Mouse (Mus musculus) CH12.LX (cell line): Measurements from ENCODE around the gene Tubd1. TPM values are rescaled to one million over a fixed set of nuclear protein-coding genes. Genes with fewer than 3 reads are reported as not detected.

Experiments used
- DNase-seq: peaks from one replicate; pipeline ENCODE4 v3.0.0-alpha.2; 2013; ENCODE audit errors: extremely low read depth
- H3K27ac ChIP-seq: 2 replicates; pipeline ENCODE4 v1.5.1; 2012; ENCODE audit warnings: low read depth, mild to moderate bottlenecking, control low read depth, moderate library complexity; ENCODE audit not compliant: insufficient read depth
- H3K27me3 ChIP-seq: replicated peaks from 2 replicates; pipeline ENCODE3; 2012; ENCODE audit warnings: inconsistent platforms
- H3K36me3 ChIP-seq, 2 experiments: replicated peaks in 1 of 2; 2 replicates each; pipeline versions ENCODE3 to v1.6.1; 2012; ENCODE audit warnings: inconsistent platforms in 1 of 2, low read length in 1 of 2, mild to moderate bottlenecking in 1 of 2, mixed read lengths in 1 of 2, moderate library complexity in 1 of 2; ENCODE audit not compliant: control insufficient read depth in 1 of 2, insufficient read depth in 1 of 2
- H3K4me1 ChIP-seq, 2 experiments: 2 replicates each; pipeline ENCODE4 v1.6.1; 2012; ENCODE audit warnings: inconsistent platforms in 1 of 2, moderate library complexity in 1 of 2; ENCODE audit not compliant: insufficient read depth in 2 of 2, control insufficient read depth in 1 of 2
- H3K4me2 ChIP-seq: 2 replicates; pipeline ENCODE4 v1.6.1; 2012; ENCODE audit warnings: low read depth, mild to moderate bottlenecking, control low read depth; ENCODE audit not compliant: poor library complexity, insufficient read depth, severe bottlenecking
- H3K4me3 ChIP-seq, 3 experiments: fragments of 150-350 bp in 1 of 3; sonication (generic) in 1 of 3; replicated peaks in 1 of 3; 2 replicates each; pipeline versions ENCODE3 to v1.5.1; 2011 to 2012; ENCODE audit warnings: low read depth in 2 of 3, low read length in 2 of 3, mild to moderate bottlenecking in 2 of 3, moderate library complexity in 2 of 3, control low read depth in 1 of 3, improper control_type of control experiment in 1 of 3, inconsistent platforms in 1 of 3, mixed read lengths in 1 of 3; ENCODE audit not compliant: poor library complexity in 1 of 3
- H3K79me2 ChIP-seq: replicated peaks from 2 replicates; pipeline ENCODE4 v1.6.1; 2012; ENCODE audit warnings: mild to moderate bottlenecking, moderate library complexity; ENCODE audit not compliant: control insufficient read depth, poor library complexity, insufficient read depth, severe bottlenecking; ENCODE audit errors: extremely low read depth
- H3K9ac ChIP-seq: 2 replicates; pipeline ENCODE4 v1.6.1; 2012; ENCODE audit warnings: low read depth, mild to moderate bottlenecking, control low read depth, moderate library complexity; ENCODE audit not compliant: insufficient read depth
- H3K9me3 ChIP-seq: replicated peaks from 2 replicates; pipeline ENCODE3; 2012; ENCODE audit warnings: low read length, inconsistent platforms, mixed read lengths
- CHD1 ChIP-seq: IDR thresholded peaks from 2 replicates; pipeline ENCODE4 v1.6.1; 2012; ENCODE audit warnings: low read depth, low read length, improper control_type of control experiment, inconsistent platforms
- CHD2 ChIP-seq: IDR thresholded peaks from 2 replicates; pipeline ENCODE4 v1.6.1; 2011; ENCODE audit warnings: low read length, improper control_type of control experiment
- CTCF ChIP-seq, 2 experiments: IDR thresholded peaks in 1 of 2; conservative IDR thresholded peaks in 1 of 2; 2 replicates each; pipeline ENCODE4 v1.5.1; 2011 to 2012; ENCODE audit warnings: low read depth in 2 of 2, low read length in 2 of 2, improper control_type of control experiment in 1 of 2, inconsistent platforms in 1 of 2, mild to moderate bottlenecking in 1 of 2, moderate library complexity in 1 of 2
- E2F4 ChIP-seq: IDR thresholded peaks from 2 replicates; pipeline ENCODE4 v1.6.1; 2011; ENCODE audit warnings: low read depth, low read length, improper control_type of control experiment; ENCODE audit not compliant: insufficient replicate concordance
- ELF1 ChIP-seq: IDR thresholded peaks from 2 replicates; pipeline ENCODE4 v1.6.1; 2014; ENCODE audit warnings: low read depth, mild to moderate bottlenecking, inconsistent platforms, low read length, improper control_type of control experiment
- EP300 ChIP-seq: IDR thresholded peaks from 2 replicates; pipeline ENCODE4 v1.6.1; 2011; ENCODE audit warnings: low read length, improper control_type of control experiment
- ETS1 ChIP-seq: conservative IDR thresholded peaks from 2 replicates; pipeline ENCODE4 v1.6.1; 2012; ENCODE audit warnings: low read depth, mild to moderate bottlenecking, inconsistent platforms, low read length, improper control_type of control experiment, moderate library complexity
- IRF4 ChIP-seq: IDR thresholded peaks from 2 replicates; pipeline ENCODE4 v1.6.1; 2014; ENCODE audit warnings: low read depth, mild to moderate bottlenecking, inconsistent platforms, low read length, improper control_type of control experiment
- JUN ChIP-seq: IDR thresholded peaks from 2 replicates; pipeline ENCODE4 v1.6.1; 2011; ENCODE audit warnings: low read depth, mild to moderate bottlenecking, low read length, improper control_type of control experiment, moderate library complexity; ENCODE audit not compliant: insufficient read depth
- JUND ChIP-seq: conservative IDR thresholded peaks from 2 replicates; pipeline ENCODE4 v1.6.1; 2011; ENCODE audit warnings: low read depth, low read length, improper control_type of control experiment
- KAT2A ChIP-seq: IDR thresholded peaks from 2 replicates; pipeline ENCODE4 v1.6.1; 2012; ENCODE audit warnings: low read length, improper control_type of control experiment, inconsistent platforms; ENCODE audit not compliant: insufficient replicate concordance
- MAFK ChIP-seq: IDR thresholded peaks from 2 replicates; pipeline ENCODE4 v1.6.1; 2011; ENCODE audit warnings: low read length, improper control_type of control experiment; ENCODE audit not compliant: insufficient replicate concordance
- MAX ChIP-seq: IDR thresholded peaks from 2 replicates; pipeline ENCODE4 v1.6.1; 2011; ENCODE audit warnings: low read length, improper control_type of control experiment
- MAZ ChIP-seq: IDR thresholded peaks from 2 replicates; pipeline ENCODE4 v1.6.1; 2012; ENCODE audit warnings: low read depth, mild to moderate bottlenecking, inconsistent platforms, low read length, improper control_type of control experiment, moderate library complexity
- MEF2A ChIP-seq: IDR thresholded peaks from 2 replicates; pipeline ENCODE4 v1.6.1; 2014; ENCODE audit warnings: low read depth, mild to moderate bottlenecking, inconsistent platforms, low read length, improper control_type of control experiment, borderline replicate concordance
- MXI1 ChIP-seq: IDR thresholded peaks from 2 replicates; pipeline ENCODE4 v1.6.1; 2011; ENCODE audit warnings: mild to moderate bottlenecking, low read depth, low read length, improper control_type of control experiment
- MYC ChIP-seq: IDR thresholded peaks from 2 replicates; pipeline ENCODE4 v1.6.1; 2011; ENCODE audit warnings: low read depth, mild to moderate bottlenecking, improper control_type of control experiment, low read length
- NELFE ChIP-seq: IDR thresholded peaks from 2 replicates; pipeline ENCODE4 v1.6.1; 2011; ENCODE audit warnings: low read depth, low read length, improper control_type of control experiment
- POLR2AphosphoS2 ChIP-seq: IDR thresholded peaks from 2 replicates; pipeline ENCODE4 v1.6.1; 2011; ENCODE audit warnings: low read depth, low read length, improper control_type of control experiment
- RAD21 ChIP-seq: IDR thresholded peaks from 2 replicates; pipeline ENCODE4 v1.6.1; 2011; ENCODE audit warnings: low read depth, mild to moderate bottlenecking, low read length, improper control_type of control experiment, moderate library complexity
- SIN3A ChIP-seq: IDR thresholded peaks from 2 replicates; pipeline ENCODE4 v1.6.1; 2012; ENCODE audit warnings: low read length, improper control_type of control experiment, inconsistent platforms
- SMC3 ChIP-seq: IDR thresholded peaks from 2 replicates; pipeline ENCODE4 v1.6.1; 2011; ENCODE audit warnings: low read depth, low read length, improper control_type of control experiment
- TBP ChIP-seq: conservative IDR thresholded peaks from 2 replicates; pipeline ENCODE4 v1.6.1; 2011; ENCODE audit warnings: low read depth, low read length, improper control_type of control experiment
- TCF12 ChIP-seq: IDR thresholded peaks from 2 replicates; pipeline ENCODE4 v1.6.1; 2014; ENCODE audit warnings: low read depth, mild to moderate bottlenecking, inconsistent platforms, low read length, improper control_type of control experiment
- USF2 ChIP-seq: conservative IDR thresholded peaks from 2 replicates; pipeline ENCODE4 v1.6.1; 2011; ENCODE audit warnings: low read depth, low read length, improper control_type of control experiment
- ZC3H11A ChIP-seq: IDR thresholded peaks from 2 replicates; pipeline ENCODE4 v1.6.1; 2012; ENCODE audit warnings: low read depth, mild to moderate bottlenecking, inconsistent platforms, low read length, improper control_type of control experiment
- ZKSCAN1 ChIP-seq: IDR thresholded peaks from 2 replicates; pipeline ENCODE4 v1.6.1; 2012; ENCODE audit warnings: low read depth, inconsistent platforms, low read length, improper control_type of control experiment, borderline replicate concordance
- ZMIZ1 ChIP-seq: IDR thresholded peaks from 2 replicates; pipeline ENCODE4 v1.6.1; 2012; ENCODE audit warnings: low read depth, mild to moderate bottlenecking, inconsistent platforms, low read length, improper control_type of control experiment
- ZNF384 ChIP-seq: IDR thresholded peaks from 2 replicates; pipeline ENCODE4 v1.6.1; 2012; ENCODE audit warnings: low read depth, low read length, improper control_type of control experiment, inconsistent platforms
- dilution Hi-C: fragments of 300-500 bp; cut with MboI; formaldehyde crosslinking; loops from 2 replicates; pipeline ENCODE4 v1.14.3; 2020; ENCODE audit warnings: low sequenced_read_pairs; ENCODE audit not compliant: extremely low pct_unique_long_range_greater_than_20kb, extremely low pct_ligation_motif_present
- in situ Hi-C: fragments of 300-500 bp; cut with MboI; formaldehyde crosslinking; loops from 3 replicates; pipeline ENCODE4 v1.14.3; 2019; ENCODE audit warnings: low sequenced_read_pairs, low pct_ligation_motif_present, low pct_unique_long_range_greater_than_20kb, mixed read lengths
- polyA plus RNA-seq: library from polyadenylated mRNA; unstranded; fragments of >175 nt; gene quantifications from 2 replicates; pipeline ENCODE4 v1.2.1, GENCODE M21; 2012; ENCODE audit warnings: low read depth; ENCODE audit not compliant: insufficient read length
- total RNA-seq, 2 experiments: library from RNA; depleted of rRNA; stranded (reverse); fragments of 300-350 nt in 1 of 2; fragments of >200 nt in 1 of 2; gene quantifications; 2 replicates each; pipeline ENCODE4 v1.2.3; 2012 to 2014

Tubd1 gene
- total and polyA plus RNA-seq, 3 experiments: 9.7 to 12.6 (median 11.9) TPM

GRCm38 (mm10) chr11:86572623-86573022 lies 27.8 kb downstream of the Tubd1 start:
- in situ Hi-C loops (loop anchor here (10.0 to 25.0 kb wide), 2 partner anchors 265 to 432 kb away; no protein-coding TSS in a partner anchor), dilution Hi-C loops (no loop called here)
- Histone ChIP-seq H3K27ac (no peak overlapping the region), H3K79me2 (no peaks in the 10 kb centered on the region), H3K9ac (no peak overlapping the region), H3K4me3 (no peak overlapping the region), H3K36me3 (peaks cover 0 to 11% of the 10 kb centered on the region in 2 experiments), H3K9me3 (no peaks in the 10 kb centered on the region), H3K4me1 (peaks cover 37 to 82% of the 10 kb centered on the region in 2 experiments), H3K27me3 (no peaks in the 10 kb centered on the region), H3K4me2 (no peak overlapping the region)
- no peak for TF ChIP-seq KAT2A
- TF ChIP-seq E2F4: no peak
- peak; percentile 44; the same call in 1 of the 2 replicates for TF ChIP-seq IRF4
- peak; percentile 78 for TF ChIP-seq ZC3H11A
- TF ChIP-seq TCF12: no peak
- peak; percentile 82 for TF ChIP-seq SMC3
- no peak for TF ChIP-seq EP300
- TF ChIP-seq MAZ: no peak
- no peak for TF ChIP-seq ZMIZ1
- TF ChIP-seq TBP: no peak
- no peak for TF ChIP-seq CHD2
- TF ChIP-seq USF2: no peak
- TF ChIP-seq MYC: no peak
- peak; percentile 24; the same call in 1 of the 2 replicates for TF ChIP-seq MEF2A
- no peak for TF ChIP-seq ELF1
- TF ChIP-seq MAFK: no peak
- TF ChIP-seq ZKSCAN1: no peak
- TF ChIP-seq CHD1: no peak
- TF ChIP-seq MXI1: no peak
- TF ChIP-seq SIN3A: no peak
- no peak for TF ChIP-seq NELFE
- TF ChIP-seq CTCF (conservative IDR thresholded peaks at IDR 0.05 in 1 of 2, IDR thresholded peaks at IDR 0.05 in 1 of 2; ENCODE audit: low read depth in 2 of 2, low read length in 2 of 2): peak in 1 of 2 experiments; percentile 74; a peak in 2 of 4 replicates
- no peak for TF ChIP-seq ETS1
- TF ChIP-seq RAD21: peak; percentile 71
- no peak for TF ChIP-seq MAX
- no peak for TF ChIP-seq POLR2AphosphoS2
- TF ChIP-seq JUND: no peak
- no peak for TF ChIP-seq ZNF384
- TF ChIP-seq JUN: no peak
- no peak for DNase-seq
